Mouse (Mus musculus) adrenal gland, adult 8-10 months (tissue): ENCODE measurements at regions not wholly inside any gene's neighbourhood (a gene's known extent, or its start where the extent isn't known, plus 50 kb on each side); places are given as distances from the start of the nearest gene placed in this dataset.

Source experiments
- DNase-seq: peaks from one replicate; pipeline ENCODE4 v3.0.0; 2022

DNA sequence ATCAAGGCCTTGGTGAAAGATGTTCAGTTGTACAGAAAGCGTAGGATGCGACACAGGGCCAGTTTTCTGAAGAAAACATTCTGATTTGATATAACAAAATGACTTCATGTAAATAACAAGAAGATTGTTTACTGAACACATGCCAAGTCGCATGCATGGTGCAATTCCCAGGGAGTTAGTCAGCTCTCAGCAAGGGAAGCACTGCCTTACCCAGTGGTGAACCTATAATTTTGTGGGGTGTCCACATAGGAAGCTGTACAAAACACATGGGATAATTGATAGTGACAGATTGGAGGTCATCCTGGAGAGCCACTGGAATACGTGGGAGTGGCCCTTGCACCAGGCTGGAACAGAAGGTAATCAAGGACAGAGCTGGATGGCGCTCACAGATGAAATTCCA lies 79.0 kb upstream of the Krr1 start:
- no peak for DNase-seq

DNA sequence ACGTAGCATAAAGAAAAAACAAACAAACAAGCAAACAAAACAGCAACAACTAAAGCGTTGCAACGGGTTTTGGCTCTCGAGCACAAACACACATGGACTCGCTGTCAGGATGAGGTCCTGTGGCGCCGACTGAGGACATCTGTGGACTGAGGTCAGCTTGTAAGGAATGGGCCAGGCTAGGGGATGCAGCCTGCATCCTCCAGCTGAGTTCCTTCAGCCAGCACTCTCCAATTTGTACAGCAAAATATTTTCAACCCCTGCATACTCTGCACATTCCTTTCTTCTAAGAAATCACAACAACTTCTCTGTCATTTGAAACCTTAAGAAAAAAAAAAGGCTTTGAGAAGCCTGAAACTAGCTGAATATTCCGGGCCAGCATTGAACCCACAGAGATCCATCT lies 78.5 kb upstream of the Krr1 start:
- no peak for DNase-seq

DNA sequence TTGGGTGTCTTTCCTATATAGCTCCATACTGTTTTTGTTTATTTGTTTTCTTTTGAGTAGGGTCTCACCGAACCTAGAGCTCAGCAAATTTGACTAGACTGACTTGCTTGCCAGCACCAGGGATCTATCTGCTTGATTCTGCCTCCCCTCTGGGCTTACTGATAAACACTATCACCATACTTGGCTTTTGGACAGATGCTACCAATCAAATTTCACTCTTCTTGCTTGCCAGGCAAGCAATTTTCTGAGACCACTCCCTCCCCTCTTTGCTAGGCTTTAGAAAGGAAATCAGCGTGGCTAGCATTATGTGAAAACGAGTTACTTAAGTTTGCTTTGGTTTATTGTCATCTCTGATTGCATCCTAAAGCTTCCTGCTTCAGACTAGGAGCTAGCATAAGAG lies 75.1 kb upstream of the Krr1 start:
- no peak for DNase-seq

- DNase-seq, result no peak
Observed at GRCm38 (mm10) chr10:111900723-111901716, 71.4 kb upstream of the Krr1 start.

GRCm38 (mm10) chr10:111903956-111904355 lies 68.5 kb upstream of the Krr1 start:
- DNase-seq, result no peak

- no peak for DNase-seq
Observed at GRCm38 (mm10) chr10:111907836-111908235, 64.6 kb upstream of the Krr1 start.

GRCm38 (mm10) chr10:111912561-111912960 lies 59.9 kb upstream of the Krr1 start:
- DNase-seq, result no peak

DNA sequence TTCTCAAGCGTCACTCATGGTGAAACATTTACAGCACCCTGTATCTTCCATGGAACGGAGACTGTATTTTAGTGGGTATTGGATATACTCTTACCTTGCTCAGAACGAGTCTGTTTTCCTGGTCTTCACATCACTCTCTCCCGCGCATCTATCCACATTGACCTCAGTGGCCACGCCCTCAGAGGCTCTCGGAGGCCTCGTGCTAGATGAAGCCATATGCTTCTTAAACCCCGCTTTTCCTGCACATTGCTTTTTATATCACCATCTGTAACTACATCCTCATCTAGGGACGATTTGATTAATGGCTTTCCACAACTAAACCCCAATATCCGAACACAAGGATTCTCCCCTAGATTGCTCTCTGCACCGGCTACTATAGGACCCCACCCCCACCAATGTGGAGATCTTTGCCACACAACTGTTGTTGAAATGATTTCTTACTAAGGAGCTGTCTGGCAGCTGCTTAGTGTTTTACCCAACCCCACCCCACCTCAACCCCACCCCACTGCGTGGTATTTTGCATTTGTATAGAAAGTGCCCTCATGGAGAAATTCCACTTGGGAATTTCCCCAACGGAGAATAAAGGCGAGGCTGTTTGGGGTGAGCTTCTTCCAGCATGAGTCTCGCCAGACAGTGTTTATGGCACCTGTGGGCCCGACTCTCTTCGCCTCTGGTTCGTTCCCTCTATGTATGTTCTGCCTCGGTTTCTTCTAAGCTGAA lies 59.2 kb upstream of the Krr1 start:
- no peak for DNase-seq

- DNase-seq, result no peak
Observed at GRCm38 (mm10) chr10:111914231-111914630, 58.2 kb upstream of the Krr1 start.

DNA sequence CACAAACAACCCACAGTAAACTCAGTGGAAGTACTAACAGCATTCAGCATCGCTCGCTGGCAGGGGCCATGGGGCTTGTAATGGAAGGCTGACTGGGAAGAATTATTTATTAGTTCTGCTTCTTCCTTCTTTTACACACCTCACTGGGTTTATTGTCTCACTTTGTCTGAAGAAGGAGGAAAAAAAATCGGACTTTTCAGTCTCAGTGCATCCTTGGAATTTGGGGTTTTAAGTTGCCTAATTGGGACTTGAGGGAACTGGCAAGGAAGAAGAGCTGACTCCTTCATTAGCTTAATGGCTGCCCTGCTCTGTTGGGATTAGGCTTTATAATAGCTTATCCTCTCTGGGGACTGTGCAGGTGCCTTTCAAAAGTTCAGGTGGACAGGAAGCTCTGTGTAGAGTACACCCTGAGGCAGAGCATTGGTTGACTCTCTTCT lies 54.4 kb upstream of the Krr1 start:
- DNase-seq, result no peak

DNA sequence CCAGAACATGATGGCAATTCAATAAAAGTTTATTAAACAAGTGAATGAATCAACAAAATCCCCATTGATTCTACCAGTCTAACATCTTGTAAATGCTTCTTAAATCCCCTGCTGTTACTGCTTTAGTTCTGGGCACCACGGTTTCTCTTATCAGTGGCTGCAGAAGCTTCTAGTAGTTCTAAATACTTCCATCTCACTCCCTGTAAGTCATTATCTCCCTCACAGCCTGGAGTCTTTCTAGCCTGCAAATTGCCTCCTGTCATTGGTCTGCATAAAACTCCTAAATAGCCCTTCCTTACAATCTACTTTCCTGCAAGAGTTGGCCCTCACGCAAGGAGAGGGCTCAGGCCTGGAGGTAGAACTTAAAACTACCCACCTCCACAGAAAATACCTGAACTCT lies 53.0 kb upstream of the Krr1 start:
- DNase-seq, result no peak

DNA sequence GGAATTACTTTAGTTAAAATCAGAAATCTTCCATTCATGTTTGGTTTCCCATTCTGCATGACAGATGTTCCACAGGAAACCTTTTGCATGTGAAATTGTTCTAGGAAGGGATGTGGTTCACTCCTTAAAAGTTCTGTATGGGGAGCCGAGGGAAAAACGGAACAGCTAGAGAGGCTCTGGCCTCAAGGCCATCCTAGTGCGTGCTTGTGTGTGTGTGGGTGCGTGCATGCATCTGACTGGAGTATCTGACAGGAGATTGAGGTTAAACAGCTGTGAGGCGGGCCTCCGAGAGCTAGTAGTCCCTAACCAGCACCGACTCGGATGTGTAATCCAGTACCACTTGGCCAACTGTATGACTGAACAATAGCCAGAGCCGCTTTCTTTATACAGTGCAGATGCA lies 51.0 kb upstream of the Krr1 start:
- no peak for DNase-seq
